Mouse (Mus musculus): ENCODE results near the gene Endod1. TPM values are rescaled to one million over a fixed set of nuclear protein-coding genes. Genes with fewer than 3 reads are reported as not detected.

Endod1 gene
- polyA plus RNA-seq, 1 experiment from 2014 or later: 7.8 TPM

GRCm38 (mm10) chr9:14369271-14369670, 12.0 kb downstream of the Endod1 start:
- Histone ChIP-seq H3K4me3 (ENCODE audit: low read length) (no peak overlapping the region), H3K9me3 (replicated peaks; ENCODE audit: control insufficient read depth, low read length) (peaks cover 6% of the 10 kb centered on the region), H3K27me3 (ENCODE audit: control insufficient read depth, insufficient read depth, low read length) (no peaks in the 10 kb centered on the region), H3K27ac (ENCODE audit: low read length) (no peak overlapping the region), H3K9ac (ENCODE audit: low read length) (no peak overlapping the region), H3K4me1 (ENCODE audit: control insufficient read depth, insufficient read depth, low read length) (no peaks in the 10 kb centered on the region), H3K4me2 (ENCODE audit: low read depth, low read length) (no peak overlapping the region), H3K36me3 (ENCODE audit: control insufficient read depth, insufficient read depth) (peaks cover 5% of the 10 kb centered on the region)
- no peak for ATAC-seq (replicated peaks; ENCODE audit: extremely low read depth, insufficient read depth, low FRiP score)

DNA sequence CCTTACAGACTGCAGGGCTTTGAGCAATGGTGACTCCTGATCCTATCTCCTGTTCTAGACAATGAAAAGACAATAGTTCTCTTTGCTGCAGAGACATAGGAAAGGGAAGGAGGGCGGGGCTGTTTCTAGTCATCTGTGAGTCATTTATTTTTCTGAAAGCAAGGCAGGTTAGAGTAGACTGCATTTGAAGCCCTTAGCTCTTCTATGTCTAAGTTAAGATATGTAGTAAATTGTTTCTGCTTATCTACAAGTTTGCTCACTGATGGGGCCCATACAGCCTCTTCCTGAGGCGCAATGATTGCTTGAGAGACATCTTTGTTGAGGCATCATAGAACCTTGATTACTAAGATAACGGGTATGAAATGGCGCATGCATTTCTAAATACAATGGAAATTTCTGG, 13.5 kb downstream of the Endod1 start:
- no peak overlapping the region for H3K4me2 ChIP-seq (ENCODE audit: low read depth, low read length)
- no peaks in the 10 kb centered on the region for H3K27me3 ChIP-seq (ENCODE audit: control insufficient read depth, insufficient read depth, low read length)
- H3K9me3 ChIP-seq (replicated peaks; ENCODE audit: control insufficient read depth, low read length): peaks cover 6% of the 10 kb centered on the region
- WGBS: 86% methylated on average over 4 of the region's 4 CpGs
- H3K4me1 ChIP-seq (ENCODE audit: control insufficient read depth, insufficient read depth, low read length): no peaks in the 10 kb centered on the region
- H3K4me3 ChIP-seq (ENCODE audit: low read length): no peak overlapping the region
- H3K27ac ChIP-seq (ENCODE audit: low read length): no peak overlapping the region
- no peak overlapping the region for H3K9ac ChIP-seq (ENCODE audit: low read length)
- no peak for ATAC-seq (replicated peaks; ENCODE audit: extremely low read depth, insufficient read depth, low FRiP score)
- H3K36me3 ChIP-seq (ENCODE audit: control insufficient read depth, insufficient read depth): peaks cover 5% of the 10 kb centered on the region

DNA sequence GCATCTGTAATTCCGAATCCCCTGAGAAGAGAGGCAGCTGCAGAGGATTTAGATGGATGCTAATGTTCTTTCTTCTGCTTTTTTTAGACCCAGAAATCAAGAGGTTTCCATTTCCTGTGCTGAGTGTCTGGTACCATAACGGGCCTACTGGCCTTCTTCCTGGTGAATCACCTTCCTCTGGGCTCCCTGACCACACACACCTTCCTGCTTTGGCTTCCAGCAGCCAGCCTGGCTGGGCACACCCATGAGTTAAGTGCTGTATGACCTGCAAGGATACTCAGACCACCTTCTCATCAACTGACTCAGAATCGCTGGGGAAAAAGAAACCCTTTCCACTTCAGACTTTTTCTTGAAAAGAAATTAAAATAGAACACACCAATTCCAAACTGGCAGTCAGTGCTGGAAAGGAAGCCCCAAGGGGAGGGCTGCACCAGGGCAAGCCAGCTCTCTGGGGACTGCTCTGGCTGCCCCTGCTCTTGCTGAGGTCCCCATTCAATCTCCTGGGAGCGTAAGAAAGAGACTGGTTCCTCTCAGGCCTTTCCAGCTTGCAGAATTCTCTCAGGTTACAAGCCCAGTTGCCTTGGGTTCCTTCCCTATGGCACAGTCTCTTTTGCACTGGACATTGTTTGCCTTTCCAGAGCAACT, 15.7 kb downstream of the Endod1 start:
- WGBS: 47% methylated on average over 4 of the region's 4 CpGs
- H3K27ac ChIP-seq (ENCODE audit: low read length): peak overlapping the region; percentile 15; the same call in 1 of the 2 replicates
- H3K4me2 ChIP-seq (ENCODE audit: low read depth, low read length): no peak overlapping the region
- H3K36me3 ChIP-seq (ENCODE audit: control insufficient read depth, insufficient read depth): peaks cover 5% of the 10 kb centered on the region
- no peaks in the 10 kb centered on the region for H3K27me3 ChIP-seq (ENCODE audit: control insufficient read depth, insufficient read depth, low read length)
- H3K4me1 ChIP-seq (ENCODE audit: control insufficient read depth, insufficient read depth, low read length): no peaks in the 10 kb centered on the region
- no peak overlapping the region for H3K9ac ChIP-seq (ENCODE audit: low read length)
- ATAC-seq (replicated peaks; ENCODE audit: extremely low read depth, insufficient read depth, low FRiP score): no peak
- peaks cover 6% of the 10 kb centered on the region for H3K9me3 ChIP-seq (replicated peaks; ENCODE audit: control insufficient read depth, low read length)
- no peak overlapping the region for H3K4me3 ChIP-seq (ENCODE audit: low read length)

DNA sequence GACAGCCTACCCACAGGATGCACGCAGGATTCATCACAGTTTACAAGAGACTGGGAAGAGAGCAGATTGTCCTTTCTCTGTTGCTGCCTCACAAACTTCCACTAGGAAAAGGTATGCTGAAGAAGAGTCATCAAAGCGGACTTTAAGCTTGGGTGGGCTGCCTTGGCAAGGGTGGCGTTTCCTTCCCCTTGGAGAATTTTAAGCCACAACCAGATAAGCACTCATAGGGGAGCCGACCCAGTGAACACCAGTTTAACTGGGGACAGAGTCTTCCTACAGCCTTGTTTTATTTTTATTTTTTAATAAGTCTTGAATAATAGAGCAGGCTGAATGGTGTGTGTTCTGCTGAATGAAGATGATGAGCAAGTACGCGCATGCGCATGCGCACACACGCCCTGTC, 16.6 kb downstream of the Endod1 start:
- Histone ChIP-seq H3K9me3 (replicated peaks; ENCODE audit: control insufficient read depth, low read length) (peaks cover 6% of the 10 kb centered on the region), H3K9ac (ENCODE audit: low read length) (no peak overlapping the region), H3K27ac (ENCODE audit: low read length) (no peak overlapping the region), H3K4me3 (ENCODE audit: low read length) (no peak overlapping the region), H3K27me3 (ENCODE audit: control insufficient read depth, insufficient read depth, low read length) (no peaks in the 10 kb centered on the region), H3K4me1 (ENCODE audit: control insufficient read depth, insufficient read depth, low read length) (no peaks in the 10 kb centered on the region), H3K4me2 (ENCODE audit: low read depth, low read length) (no peak overlapping the region), H3K36me3 (ENCODE audit: control insufficient read depth, insufficient read depth) (peaks cover 5% of the 10 kb centered on the region)
- WGBS: 90% methylated on average over 9 of the region's 9 CpGs
- ATAC-seq (replicated peaks; ENCODE audit: extremely low read depth, insufficient read depth, low FRiP score): no peak

- no peaks in the 10 kb centered on the region for H3K27me3 ChIP-seq (ENCODE audit: control insufficient read depth, insufficient read depth, low read length)
- no peak overlapping the region for H3K27ac ChIP-seq (ENCODE audit: low read length)
- 84% methylated on average over 6 of the region's 6 CpGs for WGBS
- H3K4me2 ChIP-seq (ENCODE audit: low read depth, low read length): no peak overlapping the region
- no peak overlapping the region for H3K9ac ChIP-seq (ENCODE audit: low read length)
- no peaks in the 10 kb centered on the region for H3K36me3 ChIP-seq (ENCODE audit: control insufficient read depth, insufficient read depth)
- peaks cover under 1% of the 10 kb centered on the region; the same call in 1 of the 2 replicates for H3K9me3 ChIP-seq (replicated peaks; ENCODE audit: control insufficient read depth, low read length)
- no peaks in the 10 kb centered on the region for H3K4me1 ChIP-seq (ENCODE audit: control insufficient read depth, insufficient read depth, low read length)
- 0 out of 2 replicates have a peak, but pooled peaks have one; percentile 9 for ATAC-seq (replicated peaks; ENCODE audit: extremely low read depth, insufficient read depth, low FRiP score)
- no peak overlapping the region for H3K4me3 ChIP-seq (ENCODE audit: low read length)
These were observed 17.8 kb downstream of the Endod1 start for GRCm38 (mm10) chr9:14363540-14363939.

DNA sequence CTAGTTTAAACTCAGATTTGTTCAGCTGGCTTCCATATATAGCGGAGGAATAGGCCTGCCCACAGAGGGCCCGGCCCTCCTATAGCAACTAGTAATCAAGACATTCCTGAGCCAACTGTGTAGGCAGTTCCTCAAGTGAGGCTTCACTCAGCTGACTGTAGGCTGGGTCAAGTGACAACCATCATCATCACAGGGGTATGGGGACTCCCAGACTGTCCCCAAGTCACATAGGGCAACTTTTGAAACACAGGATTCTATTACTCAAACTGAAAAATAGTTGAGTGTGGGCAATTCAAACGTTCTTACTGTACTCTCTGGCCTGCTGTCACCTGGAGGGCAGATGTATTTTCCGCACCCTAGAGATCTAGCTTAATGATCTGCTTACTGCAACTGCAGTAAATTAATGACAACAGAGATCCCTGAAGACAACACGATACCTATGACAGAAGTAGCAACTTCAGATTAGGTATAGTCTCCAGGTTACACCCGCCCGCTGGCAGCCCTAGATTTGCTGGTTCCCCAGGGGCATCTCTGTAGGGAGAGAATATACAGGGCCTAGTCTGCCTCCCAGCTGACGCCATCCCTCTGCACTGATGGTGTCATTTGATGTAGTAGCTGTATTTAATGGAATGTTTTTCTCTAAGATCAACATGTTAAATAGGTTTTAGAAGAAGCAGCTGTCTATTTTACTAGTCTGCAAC, 19.1 kb downstream of the Endod1 start:
- no peak for ATAC-seq (replicated peaks; ENCODE audit: extremely low read depth, insufficient read depth, low FRiP score)
- Histone ChIP-seq H3K9me3 (replicated peaks; ENCODE audit: control insufficient read depth, low read length) (no peaks in the 10 kb centered on the region), H3K36me3 (ENCODE audit: control insufficient read depth, insufficient read depth) (no peaks in the 10 kb centered on the region), H3K27me3 (ENCODE audit: control insufficient read depth, insufficient read depth, low read length) (no peaks in the 10 kb centered on the region), H3K9ac (ENCODE audit: low read length) (no peak overlapping the region), H3K27ac (ENCODE audit: low read length) (no peak overlapping the region), H3K4me2 (ENCODE audit: low read depth, low read length) (no peak overlapping the region), H3K4me1 (ENCODE audit: control insufficient read depth, insufficient read depth, low read length) (no peaks in the 10 kb centered on the region), H3K4me3 (ENCODE audit: low read length) (no peak overlapping the region)
- 90% methylated on average over 8 of the region's 8 CpGs for WGBS

- Histone ChIP-seq H3K27me3 (ENCODE audit: control insufficient read depth, insufficient read depth, low read length) (no peaks in the 10 kb centered on the region), H3K4me3 (ENCODE audit: low read length) (no peak overlapping the region), H3K9me3 (replicated peaks; ENCODE audit: control insufficient read depth, low read length) (no peaks in the 10 kb centered on the region), H3K4me1 (ENCODE audit: control insufficient read depth, insufficient read depth, low read length) (no peaks in the 10 kb centered on the region), H3K27ac (ENCODE audit: low read length) (no peak overlapping the region), H3K36me3 (ENCODE audit: control insufficient read depth, insufficient read depth) (no peaks in the 10 kb centered on the region), H3K9ac (ENCODE audit: low read length) (no peak overlapping the region), H3K4me2 (ENCODE audit: low read depth, low read length) (no peak overlapping the region)
- no peak for ATAC-seq (replicated peaks; ENCODE audit: extremely low read depth, insufficient read depth, low FRiP score)
- 95% methylated on average over 4 of the region's 4 CpGs for WGBS
These were observed 24.3 kb downstream of the Endod1 start for GRCm38 (mm10) chr9:14357033-14357432.

GRCm38 (mm10) chr9:14354852-14355251, 26.5 kb downstream of the Endod1 start:
- 74% methylated on average over 6 of the region's 6 CpGs for WGBS
- no peaks in the 10 kb centered on the region for H3K36me3 ChIP-seq (ENCODE audit: control insufficient read depth, insufficient read depth)
- H3K9ac ChIP-seq (ENCODE audit: low read length): no peak overlapping the region
- H3K4me3 ChIP-seq (ENCODE audit: low read length): no peak overlapping the region
- H3K4me2 ChIP-seq (ENCODE audit: low read depth, low read length): no peak overlapping the region
- no peak overlapping the region for H3K27ac ChIP-seq (ENCODE audit: low read length)
- H3K27me3 ChIP-seq (ENCODE audit: control insufficient read depth, insufficient read depth, low read length): no peaks in the 10 kb centered on the region
- no peaks in the 10 kb centered on the region for H3K4me1 ChIP-seq (ENCODE audit: control insufficient read depth, insufficient read depth, low read length)
- H3K9me3 ChIP-seq (replicated peaks; ENCODE audit: control insufficient read depth, low read length): no peaks in the 10 kb centered on the region
- ATAC-seq (replicated peaks; ENCODE audit: extremely low read depth, insufficient read depth, low FRiP score): no peak

- Histone ChIP-seq H3K4me1 (ENCODE audit: control insufficient read depth, insufficient read depth, low read length) (no peaks in the 10 kb centered on the region), H3K4me2 (ENCODE audit: low read depth, low read length) (no peak overlapping the region), H3K36me3 (ENCODE audit: control insufficient read depth, insufficient read depth) (no peaks in the 10 kb centered on the region), H3K27me3 (ENCODE audit: control insufficient read depth, insufficient read depth, low read length) (no peaks in the 10 kb centered on the region), H3K9me3 (replicated peaks; ENCODE audit: control insufficient read depth, low read length) (no peaks in the 10 kb centered on the region), H3K4me3 (ENCODE audit: low read length) (no peak overlapping the region), H3K9ac (ENCODE audit: low read length) (no peak overlapping the region), H3K27ac (ENCODE audit: low read length) (no peak overlapping the region)
- WGBS: 84% methylated on average over 1 of the region's 1 CpGs
- ATAC-seq (replicated peaks; ENCODE audit: extremely low read depth, insufficient read depth, low FRiP score): no peak
These were observed 29.0 kb downstream of the Endod1 start for GRCm38 (mm10) chr9:14352337-14352736.
